Mouse (Mus musculus): ENCODE data around the gene Fam193a.

DNA sequence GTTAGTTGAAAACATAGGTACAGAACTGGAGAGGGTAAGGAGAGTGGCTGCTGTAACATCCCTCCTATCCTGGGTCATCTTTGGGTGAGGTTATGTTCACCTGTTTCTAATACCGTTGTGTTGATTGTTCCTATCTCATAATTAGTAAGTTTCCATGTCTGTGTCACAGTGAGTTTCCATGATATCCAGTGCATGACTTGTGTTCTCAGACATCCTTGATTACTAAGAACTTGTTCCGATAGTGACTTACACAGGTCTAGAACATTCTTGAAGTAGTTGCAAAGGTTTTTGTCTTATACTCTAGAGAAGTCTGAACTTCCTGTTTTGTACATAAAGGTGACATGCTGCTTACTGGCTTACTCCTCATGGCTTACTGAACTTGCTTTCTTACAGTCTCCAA is 96.9 kb downstream of the Fam193a start:
- TF ChIP-seq GATA1 (IDR thresholded peaks at IDR 0.05; ENCODE audit: low read length) (no peak), TAL1 (IDR thresholded peaks at IDR 0.05; ENCODE audit: low read length) (no peak)

All from erythroblast, embryonic 14.5 days (primary cell).